Mouse (Mus musculus) E14TG2a.4 (cell line): ENCODE measurements at regions not wholly inside any gene's neighbourhood (a gene's known extent, or its start where the extent isn't known, plus 50 kb on each side); places are given as distances from the start of the nearest gene placed in this dataset.

ENCODE experiments used
- CTCF ChIP-seq: conservative IDR thresholded peaks from 2 replicates; pipeline ENCODE4 v1.5.1; 2014; ENCODE audit warnings: low read length
- NANOG ChIP-seq: IDR thresholded peaks from 2 replicates; pipeline ENCODE4 v1.6.1; 2014; ENCODE audit warnings: borderline replicate concordance, low read length, mixed read lengths
- POU5F1 ChIP-seq: IDR thresholded peaks from 2 replicates; pipeline ENCODE4 v1.6.1; 2014; ENCODE audit warnings: low read length, borderline replicate concordance

DNA sequence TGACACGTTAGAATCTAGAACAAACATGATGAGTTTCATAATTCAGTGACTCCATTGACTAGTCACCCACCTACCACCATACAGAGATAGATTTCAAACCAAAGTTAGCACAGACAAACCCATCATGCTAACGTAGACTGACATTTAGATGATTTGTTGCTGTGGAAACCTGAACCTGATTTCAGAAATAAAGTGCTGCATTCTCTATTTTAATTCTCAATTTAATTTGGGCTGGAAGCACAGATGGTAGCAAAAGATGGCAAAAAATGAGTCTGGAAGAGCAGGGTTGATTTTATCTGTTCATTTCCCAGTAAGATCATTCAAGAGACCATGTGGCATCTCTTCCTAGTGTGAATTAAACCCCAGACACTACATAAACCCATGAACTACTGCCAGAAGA, 151.6 kb downstream of the Casp12 start:
- TF ChIP-seq CTCF (no peak), NANOG (no peak), POU5F1 (no peak)
